Mouse (Mus musculus): ENCODE data around the gene Adat3.

GRCm38 (mm10) chr10:80625764-80626163 is 23.1 kb downstream of the Adat3 start:
- TF ChIP-seq CTCF (IDR thresholded peaks at IDR 0.05; ENCODE audit: control insufficient read depth, insufficient read depth, low read length), result no peak
- no peak for TF ChIP-seq POLR2A (IDR thresholded peaks at IDR 0.05; ENCODE audit: borderline replicate concordance, control insufficient read depth, low read depth, low read length)

Measured in bone marrow, adult 2 months (tissue).